Mouse (Mus musculus): ENCODE measurements around the gene Rora.
A peak's percentile ranks its signal among the peaks of the same experiment; 100 is the strongest.

Gene Rora

DNA sequence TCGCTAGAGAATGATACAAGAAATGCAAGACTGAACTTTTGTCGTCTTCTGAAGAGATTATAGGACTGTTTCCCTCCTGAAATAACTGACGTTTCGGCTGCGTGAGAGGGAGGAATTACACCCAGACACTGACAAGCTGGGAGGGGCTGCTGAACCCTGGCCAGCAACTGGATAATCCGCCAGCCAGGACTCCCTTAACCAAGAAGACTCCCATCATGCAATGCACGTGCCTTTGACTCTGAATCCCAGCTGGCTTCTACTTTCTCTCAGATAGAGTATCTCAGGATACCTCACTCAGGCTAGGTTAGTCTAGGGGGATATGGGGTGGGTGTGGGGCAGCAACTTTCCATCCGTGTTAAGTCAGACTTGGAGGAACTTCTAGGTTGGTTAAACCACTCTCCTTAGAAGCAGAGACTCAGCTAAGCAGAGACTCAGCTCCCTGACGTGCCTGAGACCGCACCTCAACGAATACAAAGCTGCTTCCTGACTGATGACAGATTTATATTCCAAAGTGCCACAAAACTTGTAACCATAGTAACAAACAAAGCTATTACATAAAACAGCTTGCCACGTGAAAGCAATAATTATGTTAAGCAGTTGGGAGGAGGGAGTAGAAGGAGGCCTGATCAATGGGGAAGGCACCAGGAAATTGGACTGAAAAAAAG, 302.8 kb downstream of the Rora start:
- peak in 1 of 2 experiments; percentile 50 for DNase-seq (ENCODE audit: low spot score in 2 of 2)

GRCm38 (mm10) chr9:68956938-68957573, 303.5 kb downstream of the Rora start:
- DNase-seq (ENCODE audit: low spot score in 2 of 2), result peak in 1 of 2 experiments; percentile 44

DNA sequence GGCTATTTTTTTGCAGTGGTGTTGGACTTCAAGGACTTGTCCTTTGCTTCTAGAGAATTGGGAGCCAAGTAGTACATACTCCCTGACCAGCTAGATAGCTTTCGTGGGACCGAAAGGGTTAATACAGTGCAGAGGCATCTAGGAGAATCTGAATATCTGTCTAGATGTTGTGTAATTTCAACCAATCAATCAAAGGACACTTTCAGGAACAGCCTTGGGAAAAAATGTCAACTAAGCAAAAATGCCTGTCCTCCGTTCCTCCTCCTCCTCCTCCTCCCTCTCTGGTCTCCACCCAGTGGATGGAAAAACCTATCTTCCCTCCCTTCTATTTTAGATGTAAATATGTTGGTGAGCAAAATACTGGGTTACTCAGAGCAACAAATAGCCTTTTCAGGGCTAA, 304.2 kb downstream of the Rora start:
- no peak for DNase-seq (ENCODE audit: low spot score in 2 of 2)

GRCm38 (mm10) chr9:68958919-68959318, 305.3 kb downstream of the Rora start:
- no peak for DNase-seq (ENCODE audit: low spot score in 2 of 2)

DNA sequence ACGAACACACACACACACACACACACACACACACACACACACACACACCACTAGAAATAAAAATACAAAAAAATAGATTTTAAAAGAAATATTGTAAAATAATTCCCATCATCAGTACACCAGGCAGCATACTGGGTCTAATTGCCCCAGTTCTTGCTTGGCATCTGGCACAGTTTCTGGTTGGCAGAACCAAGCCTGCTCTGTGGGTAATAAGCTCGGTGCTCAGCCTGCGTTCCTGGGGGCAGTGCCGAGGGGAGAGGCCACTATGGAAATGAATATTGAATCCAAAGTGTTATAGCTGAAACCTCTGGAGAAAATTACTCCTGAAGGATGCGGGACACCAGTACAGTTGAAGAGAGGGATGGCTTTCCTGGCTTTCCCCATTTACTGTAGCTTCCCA, 310.3 kb downstream of the Rora start:
- no peak for DNase-seq (ENCODE audit: low spot score in 2 of 2)

- DNase-seq (ENCODE audit: low spot score in 2 of 2), result no peak
Measured at GRCm38 (mm10) chr9:68966540-68966939, 313.0 kb downstream of the Rora start.

DNA sequence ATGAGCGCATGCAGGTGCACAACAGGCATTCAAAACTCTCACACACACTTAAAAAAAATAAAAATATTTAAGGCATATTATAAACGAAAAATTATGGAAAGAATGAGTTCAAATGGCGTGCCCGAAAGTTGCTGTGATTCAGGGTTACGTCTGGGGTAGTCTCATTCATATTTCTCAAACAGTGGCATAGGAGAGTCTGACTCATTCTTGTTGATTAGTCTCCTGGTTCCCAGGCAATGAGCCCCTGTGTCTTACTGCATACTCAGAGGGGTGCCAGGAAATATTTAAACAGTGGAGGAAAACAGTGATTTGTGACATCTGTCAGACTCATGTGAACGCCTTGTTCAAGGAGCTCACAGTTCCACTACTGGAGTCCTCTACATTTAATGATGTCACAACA, 316.5 kb downstream of the Rora start:
- no peak for DNase-seq (ENCODE audit: low spot score in 2 of 2)

DNA sequence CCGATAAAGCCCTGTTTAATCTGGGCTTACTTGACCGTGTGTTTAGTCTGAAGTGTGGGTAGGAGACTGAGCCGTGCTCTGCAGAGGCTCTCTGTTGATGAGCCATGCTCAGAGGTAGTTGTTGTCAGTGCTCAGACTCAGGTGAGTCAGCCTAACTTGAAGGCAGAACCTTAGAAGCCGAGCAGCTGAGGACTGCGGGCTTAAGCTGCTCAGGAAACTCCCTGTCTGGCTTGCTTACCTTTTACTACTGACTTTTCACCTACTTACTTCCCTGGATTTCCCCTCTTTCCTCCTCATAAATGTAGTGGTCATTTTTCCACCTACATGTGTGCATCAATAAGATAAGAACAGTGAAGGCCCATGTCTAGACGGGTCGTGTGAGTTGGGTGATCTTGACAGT, 318.7 kb downstream of the Rora start:
- no peak for DNase-seq (ENCODE audit: low spot score in 2 of 2)

DNA sequence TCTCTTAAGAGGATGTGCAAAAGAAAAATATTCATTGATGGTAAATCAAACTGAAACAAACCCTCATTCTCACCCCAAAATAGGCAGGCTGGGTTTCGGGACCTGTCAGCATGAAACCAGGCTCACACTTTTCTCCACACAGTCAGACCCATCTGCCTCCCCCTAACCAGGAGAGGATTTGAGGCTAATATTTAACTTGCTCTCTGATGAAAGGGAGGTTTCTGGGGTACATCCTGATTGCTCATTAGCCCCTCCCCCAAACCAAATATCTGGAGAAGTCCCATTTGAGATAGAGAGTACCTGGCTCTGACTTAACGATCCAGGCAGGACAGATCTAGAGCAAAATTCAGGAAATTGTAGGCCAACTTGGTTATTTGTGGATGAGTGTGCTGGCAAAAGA, 320.9 kb downstream of the Rora start:
- no peak for DNase-seq (ENCODE audit: low spot score in 2 of 2)

DNA sequence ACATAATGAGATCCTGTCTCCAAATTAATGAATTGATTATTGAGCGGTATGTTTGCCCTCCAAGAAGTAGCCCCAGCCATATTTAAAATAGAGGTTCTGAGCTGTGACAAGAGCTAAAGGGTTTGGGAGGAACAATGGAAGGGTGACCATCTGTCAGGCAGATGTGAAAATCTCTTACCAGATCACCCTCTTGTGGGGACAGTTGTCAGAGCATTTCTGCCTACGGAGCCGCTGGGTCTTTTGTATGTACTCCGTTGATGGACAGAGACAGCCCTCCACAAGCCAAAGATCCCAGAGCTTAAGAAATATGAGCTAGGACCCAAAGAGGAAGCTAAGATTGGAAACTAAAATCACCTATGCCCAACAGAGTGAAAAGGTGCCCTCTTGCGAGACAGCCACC, 322.6 kb downstream of the Rora start:
- no peak for DNase-seq (ENCODE audit: low spot score in 2 of 2)

DNA sequence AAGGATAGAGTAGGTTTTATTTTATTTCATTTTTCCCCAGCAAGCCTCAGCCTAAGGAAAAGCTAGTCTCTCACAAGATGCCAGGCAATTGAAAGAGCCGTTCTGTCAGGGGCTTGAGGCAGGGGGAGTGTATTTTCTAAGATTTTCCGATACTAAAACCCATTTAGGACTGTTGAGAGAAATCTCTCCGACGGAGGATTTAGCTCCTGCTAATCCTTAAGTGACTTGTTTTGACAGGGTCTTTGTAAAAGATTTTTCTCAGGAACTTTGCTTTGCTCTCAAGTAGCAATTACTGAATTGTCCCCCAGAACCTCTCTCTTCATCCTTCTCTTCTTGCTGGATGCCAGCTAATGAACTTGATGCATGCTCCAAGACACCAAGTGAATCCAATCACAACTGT, 323.3 kb downstream of the Rora start:
- DNase-seq (ENCODE audit: low spot score in 2 of 2), result no peak

- no peak for DNase-seq (ENCODE audit: low spot score in 2 of 2)
Measured at GRCm38 (mm10) chr9:68978656-68979055, 325.1 kb downstream of the Rora start.

DNA sequence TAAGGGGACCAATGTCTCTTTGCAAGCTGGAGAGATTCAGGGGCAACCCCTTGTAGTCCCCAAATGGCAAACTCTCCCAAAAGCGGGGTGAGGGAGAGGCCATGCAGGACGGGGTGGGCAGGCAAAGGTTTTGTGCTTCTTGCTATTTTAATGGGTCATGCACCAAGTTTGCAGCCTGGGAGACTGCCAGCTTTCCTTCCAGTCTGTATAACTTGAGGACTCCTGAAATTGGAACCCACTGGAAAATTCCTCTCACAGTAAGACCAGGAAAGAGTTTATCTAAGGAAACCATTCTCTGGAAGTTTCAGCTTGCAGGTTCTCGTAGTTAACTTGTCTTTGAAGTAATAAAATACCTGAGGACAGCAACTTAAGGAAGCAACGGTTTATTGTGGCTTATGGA, 326.5 kb downstream of the Rora start:
- no peak for DNase-seq (ENCODE audit: low spot score in 2 of 2)

- DNase-seq (ENCODE audit: low spot score in 2 of 2), result no peak
Measured at GRCm38 (mm10) chr9:68985046-68985445, 331.5 kb downstream of the Rora start.

GRCm38 (mm10) chr9:68985796-68986195, 332.2 kb downstream of the Rora start:
- DNase-seq (ENCODE audit: low spot score in 2 of 2), result no peak

DNA sequence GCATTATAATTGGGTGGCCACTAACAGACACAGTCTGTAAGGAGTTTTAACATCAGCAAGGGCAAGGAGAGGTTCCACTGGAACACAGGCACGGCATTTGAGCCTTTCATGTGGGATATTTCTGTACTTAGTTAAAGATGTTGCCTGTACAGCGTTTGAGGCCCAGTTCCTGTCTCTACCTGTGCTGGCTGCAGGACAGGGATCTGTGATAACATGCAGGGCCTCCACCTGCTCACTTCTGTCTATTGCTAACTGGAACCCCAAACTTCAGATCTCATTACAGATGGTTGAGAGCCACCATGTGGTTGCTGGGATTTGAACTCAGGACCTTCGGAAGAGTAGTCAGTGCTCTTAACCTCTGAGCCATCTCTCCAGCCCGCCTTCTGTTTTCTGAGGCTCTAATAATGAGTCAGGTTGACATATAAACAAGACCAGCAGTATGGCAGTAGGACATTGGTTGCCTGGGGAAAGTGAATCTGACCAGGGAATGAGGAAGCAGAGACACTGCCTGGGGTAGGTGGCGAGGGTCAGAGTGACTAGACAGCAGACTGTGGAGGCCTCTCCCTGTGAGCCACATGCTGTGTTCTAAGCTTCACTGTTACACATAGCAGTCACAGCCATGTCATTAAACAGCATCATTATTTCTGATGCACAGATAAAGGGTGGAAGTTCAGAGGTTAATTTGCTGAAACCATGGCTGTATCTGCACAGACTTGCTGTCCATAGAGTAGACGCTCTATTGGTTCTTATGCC, 333.9 kb downstream of the Rora start:
- DNase-seq (ENCODE audit: low spot score in 2 of 2), result no peak

DNA sequence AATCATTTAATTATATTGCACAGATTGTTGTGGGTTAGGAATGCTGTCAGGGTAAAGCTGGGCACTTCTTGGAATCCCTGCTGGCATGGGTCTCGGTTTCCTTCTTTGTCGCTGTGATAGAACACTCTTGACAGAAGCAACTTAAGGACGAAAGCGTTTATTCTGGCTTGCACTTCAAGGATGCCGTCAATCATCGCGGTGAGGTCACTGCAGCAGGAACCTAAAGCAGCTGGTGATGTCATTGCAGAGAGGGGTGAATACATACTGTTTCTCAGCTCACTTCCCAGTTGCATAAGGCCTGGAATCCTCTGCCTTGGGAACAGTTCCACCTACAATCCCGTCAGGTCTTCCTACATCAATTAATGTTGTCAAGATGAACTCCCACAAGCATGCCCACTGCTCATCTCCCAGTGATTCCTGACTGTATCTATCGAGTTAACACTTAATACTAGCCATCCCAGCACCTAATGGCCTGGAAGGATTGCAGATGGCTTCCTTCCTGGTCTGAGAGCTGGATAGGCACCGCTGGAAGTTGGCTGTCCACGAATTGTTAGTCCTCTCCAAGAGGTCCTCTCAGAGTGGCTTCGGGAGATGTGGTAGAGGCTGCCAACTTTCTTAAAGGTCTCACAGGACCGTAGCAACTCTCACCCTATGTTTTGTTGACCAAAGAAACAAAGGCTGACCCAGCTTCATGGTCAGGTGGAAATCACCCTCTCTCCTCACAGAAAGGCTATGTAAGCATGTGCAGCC, 334.8 kb downstream of the Rora start:
- DNase-seq (ENCODE audit: low spot score in 2 of 2), result no peak

- DNase-seq (ENCODE audit: low spot score in 2 of 2), result no peak
Measured at GRCm38 (mm10) chr9:68989885-68990449, 336.4 kb downstream of the Rora start.

- no peak for DNase-seq (ENCODE audit: low spot score in 2 of 2)
Measured at GRCm38 (mm10) chr9:68993881-68994280, 340.3 kb downstream of the Rora start.

DNA sequence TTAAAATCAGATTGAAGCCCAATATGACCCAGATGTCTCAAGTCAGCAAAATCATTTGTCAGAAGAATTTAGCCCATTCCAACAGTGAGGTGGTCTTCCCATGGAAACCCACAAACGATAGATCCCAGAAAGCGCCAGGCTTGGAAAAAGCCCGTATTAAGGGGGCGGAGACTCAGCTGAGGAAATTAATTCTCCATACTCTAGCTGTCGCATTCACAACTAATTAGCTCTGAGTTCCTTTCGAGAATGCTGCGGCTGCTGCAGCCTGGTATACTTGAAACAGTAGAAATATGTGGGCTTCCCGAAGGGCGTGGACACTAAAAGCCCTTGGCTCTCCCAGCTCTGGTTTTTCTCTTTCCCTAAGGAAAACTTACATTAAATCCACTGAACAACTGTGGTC, 345.4 kb downstream of the Rora start:
- DNase-seq (ENCODE audit: low spot score in 2 of 2), result no peak

DNA sequence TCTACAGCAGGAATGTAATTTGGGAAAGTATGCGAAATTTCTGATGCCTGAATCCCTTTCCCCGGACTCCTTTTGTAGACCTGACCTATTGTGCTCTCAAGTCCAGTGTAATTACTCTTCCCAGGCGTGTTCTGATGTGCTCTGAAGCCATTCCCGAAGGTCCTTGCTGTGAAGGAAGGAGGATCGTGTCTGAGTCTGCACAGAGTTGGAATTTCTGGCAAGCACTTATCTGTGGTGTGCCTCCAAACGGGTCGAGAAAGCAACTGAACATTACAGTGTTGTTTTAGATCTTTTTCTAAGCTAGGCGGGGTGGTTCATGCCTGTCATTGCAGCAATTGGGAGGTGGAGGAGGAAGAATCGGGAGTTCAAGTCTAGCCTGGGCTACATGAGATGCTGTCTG, 350.9 kb downstream of the Rora start:
- DNase-seq (ENCODE audit: low spot score in 2 of 2), result peak; percentile 19 to 33

- DNase-seq (ENCODE audit: low spot score in 2 of 2), result no peak
Measured at GRCm38 (mm10) chr9:69006666-69007065, 353.1 kb downstream of the Rora start.

Data from heart, adult 9 months (tissue).